Mouse (Mus musculus): ENCODE measurements at regions not wholly inside any gene's neighbourhood (a gene's known extent, or its start where the extent isn't known, plus 50 kb on each side); places are given as distances from the start of the nearest gene placed in this dataset.

GRCm38 (mm10) chr4:69971721-69972120 is 438.5 kb downstream of the Cdk5rap2 start:
- TF ChIP-seq GATA1 (IDR thresholded peaks at IDR 0.05; ENCODE audit: low read length) = no peak
- no peak for TF ChIP-seq TAL1 (IDR thresholded peaks at IDR 0.05; ENCODE audit: low read length)

Measured in erythroblast, embryonic 14.5 days (primary cell).